Mouse (Mus musculus) stomach, postnatal 0 days (tissue): Measurements from ENCODE around the gene Gm7298. TPM values are rescaled to one million over a fixed set of nuclear protein-coding genes. Genes with fewer than 3 reads are reported as not detected.
"Not testable (repeated sequence)": the region's sequence is repeated elsewhere in the genome, so short reads cannot be mapped to it uniquely, and the experiment has no call there.

Source experiments
- ATAC-seq: fragments of 200-750 bp; cut with Nextera tagmentation; 2 replicates; pipeline ENCODE4 v1.8.0; 2017; ENCODE audit not compliant: low FRiP score, low TSS enrichment
- DNase-seq: peaks from one replicate; pipeline ENCODE4 v3.0.0-alpha.2; 2016; ENCODE audit warnings: low spot score
- H3K27ac ChIP-seq: fragments of 300-500 bp; sonication (generic); replicated peaks from 2 replicates; pipeline ENCODE4 v1.5.1; 2014; ENCODE audit warnings: mild to moderate bottlenecking, control low read depth
- H3K27me3 ChIP-seq: fragments of 300-500 bp; sonication (generic); 2 replicates; pipeline ENCODE4 v1.6.1; 2014; ENCODE audit warnings: low read length; ENCODE audit not compliant: control insufficient read depth, insufficient read depth
- H3K36me3 ChIP-seq: fragments of 300-500 bp; sonication (generic); 2 replicates; pipeline ENCODE4 v1.6.1; 2014; ENCODE audit warnings: low read length, mixed read lengths; ENCODE audit not compliant: control insufficient read depth, insufficient read depth
- H3K4me1 ChIP-seq: fragments of 300-500 bp; sonication (generic); replicated peaks from 2 replicates; pipeline ENCODE4 v1.6.1; 2014; ENCODE audit warnings: antibody characterized with exemption; ENCODE audit not compliant: control insufficient read depth, insufficient read depth
- H3K4me2 ChIP-seq: fragments of 300-500 bp; sonication (generic); replicated peaks from 2 replicates; pipeline ENCODE4 v1.6.1; 2014; ENCODE audit warnings: low read depth, mild to moderate bottlenecking, control low read depth, moderate library complexity
- H3K4me3 ChIP-seq: fragments of 300-500 bp; sonication (generic); 2 replicates; pipeline ENCODE4 v1.5.1; 2014; ENCODE audit warnings: low read depth, low read length, control low read depth
- H3K9ac ChIP-seq: fragments of 300-500 bp; sonication (generic); 2 replicates; pipeline ENCODE4 v1.6.1; 2014; ENCODE audit warnings: mild to moderate bottlenecking, low read length, control low read depth, mixed read lengths
- H3K9me3 ChIP-seq: fragments of 300-500 bp; sonication (generic); 2 replicates; pipeline ENCODE4 v1.6.1; 2016; ENCODE audit warnings: low read length; ENCODE audit not compliant: control insufficient read depth
- CTCF ChIP-seq: IDR thresholded peaks from 2 replicates; pipeline ENCODE4 v1.5.1; 2016; ENCODE audit warnings: antibody characterized with exemption, low read depth, mild to moderate bottlenecking, moderate library complexity
- EP300 ChIP-seq: optimal IDR thresholded peaks from 2 replicates; pipeline ENCODE3; 2016; ENCODE audit warnings: antibody characterized with exemption
- WGBS: fragments of 180-500 bp; shearing (Covaris S2); extraction: QIAGEN DNeasy Blood & Tissue Kit; methylation state at CpG from one replicate; pipeline ENCODE4 v1.1.7; 2014; 5-methylcytosine and 5-hydroxymethylcytosine counted together
- polyA plus RNA-seq: library from polyadenylated mRNA; unstranded; fragments of >200 nt; fragmentation: Nextera tagmentation; extraction: Ambion mirVana; gene quantifications from 2 replicates; pipeline ENCODE4 v1.2.1, GENCODE M21; 2015

Gene Gm7298
- not detected in 2 replicates for polyA plus RNA-seq

DNA sequence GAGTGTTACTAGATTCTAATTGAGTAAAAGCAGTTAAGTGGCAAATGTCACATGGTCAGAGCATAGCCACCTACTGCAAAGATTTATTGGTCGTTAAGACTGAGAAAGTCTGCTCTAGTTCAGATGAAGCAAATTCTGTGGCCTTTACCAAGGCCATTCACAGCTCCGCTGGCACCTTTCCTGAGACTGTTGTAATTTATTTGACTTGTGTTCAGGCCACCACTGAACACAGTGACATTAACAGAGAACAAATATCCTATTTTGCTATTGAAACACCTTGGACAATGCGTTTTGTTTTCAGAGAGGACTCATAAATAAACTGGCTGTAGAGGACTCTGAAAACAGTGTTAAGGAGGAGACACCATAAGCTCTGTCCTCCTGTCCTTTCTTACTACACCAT is at the start of gene Gm7298:
Gm7298 (plus strand) TSS at position 301 of the 400 bp plus-strand sequence.
- ATAC-seq (no peak), DNase-seq (no peak)
- Histone ChIP-seq H3K36me3 (no peaks in the 10 kb centered on the region), H3K4me1 (no peaks in the 10 kb centered on the region), H3K27ac (no peak within 1 kb of the TSS), H3K27me3 (no peaks in the 10 kb centered on the region), H3K9ac (no peak within 1 kb of the TSS), H3K4me3 (no peak within 1 kb of the TSS), H3K9me3 (no peaks in the 10 kb centered on the region), H3K4me2 (no peak within 1 kb of the TSS)
- no peak for TF ChIP-seq CTCF
- TF ChIP-seq EP300: no peak
- WGBS: 63% methylated on average over 3 of the region's 3 CpGs

DNA sequence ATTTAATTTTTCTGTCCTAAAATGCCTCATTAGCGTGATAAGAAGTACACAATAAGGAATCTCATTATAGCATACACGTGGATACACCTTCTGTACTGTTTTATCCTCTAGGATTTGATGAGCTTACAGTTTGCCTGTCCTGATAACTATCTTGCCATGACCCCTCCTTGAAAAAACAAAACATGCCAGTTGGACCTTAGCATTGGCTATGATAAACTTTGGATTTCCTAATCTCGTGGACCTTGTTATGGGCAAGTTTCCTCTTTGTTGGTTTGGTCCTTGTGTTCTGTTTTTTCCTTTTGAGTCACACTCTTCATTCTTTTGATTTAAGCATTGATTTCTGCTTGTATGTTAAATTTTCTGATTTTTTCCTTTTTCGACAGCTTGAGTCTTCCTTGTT is 95.3 kb downstream of the Gm7298 start:
- no peak overlapping the region for H3K4me2 ChIP-seq
- H3K9ac ChIP-seq: no peak overlapping the region
- no peak for TF ChIP-seq EP300
- no peak for TF ChIP-seq CTCF
- no peak overlapping the region for H3K4me3 ChIP-seq
- 73% methylated on average over 4 of the region's 4 CpGs for WGBS
- H3K9me3 ChIP-seq: no peaks in the 10 kb centered on the region
- ATAC-seq: no peak
- H3K27ac ChIP-seq: no peak overlapping the region
- H3K27me3 ChIP-seq: no peaks in the 10 kb centered on the region
- no peaks in the 10 kb centered on the region for H3K36me3 ChIP-seq
- H3K4me1 ChIP-seq: no peaks in the 10 kb centered on the region
- DNase-seq: no peak

DNA sequence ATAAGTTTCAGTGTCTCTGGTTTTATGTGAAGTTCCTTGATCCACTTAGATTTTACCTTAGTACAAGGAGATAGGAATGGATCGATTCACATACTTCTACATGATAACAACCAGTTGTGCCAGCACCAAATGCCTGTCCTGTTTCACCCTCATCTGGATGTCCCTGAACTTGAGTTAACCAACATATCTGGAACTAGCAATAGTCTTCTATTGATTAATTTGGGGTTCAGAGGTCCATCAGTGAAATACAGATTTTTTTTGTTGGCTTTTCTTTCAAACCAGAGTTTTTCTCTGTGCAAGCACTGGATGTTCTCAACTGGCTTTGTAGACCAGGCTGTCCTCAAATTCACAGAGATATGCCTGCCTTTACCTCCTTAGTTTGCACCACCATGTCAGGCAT is 103.6 kb downstream of the Gm7298 start:
- 89% methylated on average over 1 of the region's 1 CpGs for WGBS
- no peaks in the 10 kb centered on the region for H3K27me3 ChIP-seq
- DNase-seq (no peak), ATAC-seq (no peak)
- no peak overlapping the region for H3K4me3 ChIP-seq
- no peak overlapping the region for H3K4me2 ChIP-seq
- no peaks in the 10 kb centered on the region for H3K4me1 ChIP-seq
- H3K36me3 ChIP-seq: no peaks in the 10 kb centered on the region
- H3K9me3 ChIP-seq: no peaks in the 10 kb centered on the region
- H3K27ac ChIP-seq: no peak overlapping the region
- no peak overlapping the region for H3K9ac ChIP-seq
- TF ChIP-seq EP300 (no peak), CTCF (no peak)

DNA sequence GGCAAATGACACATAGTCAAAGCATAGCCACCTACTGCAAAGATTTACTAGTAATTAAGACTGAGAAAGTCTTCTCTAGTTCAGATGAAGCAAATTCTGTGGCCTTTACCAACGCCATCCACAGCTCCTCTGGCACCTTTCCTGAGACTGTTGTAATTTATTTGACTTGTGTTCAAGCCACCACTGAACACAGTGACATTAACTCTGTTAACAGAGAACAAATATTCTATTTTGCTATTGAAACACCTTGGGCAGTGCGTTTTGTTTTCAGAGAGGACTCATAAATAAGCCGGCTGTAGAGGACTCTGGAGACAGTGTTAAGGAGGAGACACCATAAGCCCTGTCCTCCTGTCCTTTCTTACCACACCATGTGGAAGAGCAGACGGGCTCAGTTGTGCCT is 105.5 kb downstream of the Gm7298 start, which contains the start of gene Mug1:
Mug1 (plus strand) TSS at position 271 of the 400 bp plus-strand sequence.
- not testable (repeated sequence) for H3K4me3 ChIP-seq, H3K27me3 ChIP-seq, ATAC-seq, H3K9me3 ChIP-seq, H3K9ac ChIP-seq, H3K36me3 ChIP-seq, H3K4me2 ChIP-seq, H3K4me1 ChIP-seq, DNase-seq, H3K27ac ChIP-seq
- 78% methylated on average over 4 of the region's 4 CpGs for WGBS

Other genes with a start within 250 kb of the Gm7298 start
- 0.25 and 0.34 TPM in 2 replicates for gene A2m, start 97.6 kb upstream of the Gm7298 start, polyA plus RNA-seq
- not detected in 2 replicates for gene Mug1, start 105.6 kb downstream of the Gm7298 start, polyA plus RNA-seq